In the genomic region with DNA sequence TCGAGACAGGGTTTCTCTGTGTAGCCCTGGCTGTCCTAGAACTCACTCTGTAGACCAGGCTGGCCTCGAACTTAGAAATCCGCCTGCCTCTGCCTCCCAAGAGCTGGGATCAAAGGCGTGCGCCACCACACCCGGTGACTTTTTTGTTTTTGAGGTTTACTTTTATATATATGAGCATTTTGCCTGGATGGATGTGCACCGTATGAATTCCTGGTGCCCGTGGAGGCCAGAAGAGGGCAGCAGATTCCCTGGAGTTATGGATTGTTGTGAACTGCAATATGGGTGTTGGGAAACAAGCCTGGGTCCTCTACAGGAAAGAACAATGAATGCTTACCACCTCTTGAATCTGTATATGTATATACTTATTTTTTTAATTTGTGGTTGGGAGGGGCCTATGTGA, we compare ENCODE assay signal across 1 mouse cellular context.
TF ChIP-seq lines count a peak whose summit lies in the region.

No protein-coding gene starts in this region.

TF ChIP-seq in MEL, 35 proteins besides CTCF, POLR2A, EP300 and RAD21 (continued from another document):
- TF ChIP-seq HCFC1 (IDR thresholded peaks at IDR 0.05; ENCODE audit: low read depth, low read length) (no peak), MEF2A (IDR thresholded peaks at IDR 0.05; ENCODE audit: extremely low read depth, insufficient replicate concordance, low read depth, low read length, poor library complexity, severe bottlenecking) (no peak), ETS1 (IDR thresholded peaks at IDR 0.05; ENCODE audit: low read depth, low read length) (no peak), NELFE (IDR thresholded peaks at IDR 0.05; ENCODE audit: low read depth, low read length) (no peak), ZC3H11A (IDR thresholded peaks at IDR 0.05; ENCODE audit: low read depth, low read length) (no peak), TAL1 (IDR thresholded peaks at IDR 0.05; ENCODE audit: low read length) (no peak), ZMIZ1 (IDR thresholded peaks at IDR 0.05; ENCODE audit: low read depth, low read length) (no peak)
